Mouse (Mus musculus): ENCODE results near the gene Mmp3. TPM values are rescaled to one million over a fixed set of nuclear protein-coding genes. Genes with fewer than 3 reads are reported as not detected.

Mmp3 gene
- polyA plus RNA-seq (2012), result not detected in 2 replicates

DNA sequence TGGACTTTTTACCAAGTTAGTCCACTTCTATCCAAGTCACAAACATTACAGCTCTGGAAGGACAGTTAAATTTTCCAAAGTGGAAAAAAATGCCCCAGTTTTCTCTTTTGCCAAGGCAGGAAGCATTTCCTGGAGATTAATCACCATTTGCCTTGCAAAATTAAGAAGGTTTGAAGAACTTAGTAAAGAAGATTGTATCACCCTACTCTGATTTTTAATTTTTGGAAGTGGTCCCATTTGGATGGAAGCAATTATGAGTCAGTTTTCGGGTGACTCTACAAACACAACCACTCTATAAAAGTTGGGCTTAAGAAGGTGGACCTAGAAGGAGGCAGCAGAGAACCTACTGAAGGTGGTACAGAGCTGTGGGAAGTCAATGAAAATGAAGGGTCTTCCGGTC, at the start of gene Mmp3:
TSS of gene Mmp3 (plus strand) at position 301 of the 400 bp plus-strand sequence.
- TF ChIP-seq GATA1 (IDR thresholded peaks at IDR 0.05; ENCODE audit: low read length), result no peak

GRCm38 (mm10) chr9:7453302-7453701, 7.7 kb downstream of the Mmp3 start:
- TF ChIP-seq GATA1 (IDR thresholded peaks at IDR 0.05; ENCODE audit: low read length), result no peak

- no peak for TF ChIP-seq GATA1 (IDR thresholded peaks at IDR 0.05; ENCODE audit: low read length)
These were observed 24.6 kb downstream of the Mmp3 start for GRCm38 (mm10) chr9:7470262-7470661.

- TF ChIP-seq GATA1 (IDR thresholded peaks at IDR 0.05; ENCODE audit: low read length), result no peak
These were observed 38.2 kb downstream of the Mmp3 start for GRCm38 (mm10) chr9:7483684-7484394.

- TF ChIP-seq GATA1 (IDR thresholded peaks at IDR 0.05; ENCODE audit: low read length), result no peak
These were observed 55.5 kb downstream of the Mmp3 start for GRCm38 (mm10) chr9:7501138-7501537.

DNA sequence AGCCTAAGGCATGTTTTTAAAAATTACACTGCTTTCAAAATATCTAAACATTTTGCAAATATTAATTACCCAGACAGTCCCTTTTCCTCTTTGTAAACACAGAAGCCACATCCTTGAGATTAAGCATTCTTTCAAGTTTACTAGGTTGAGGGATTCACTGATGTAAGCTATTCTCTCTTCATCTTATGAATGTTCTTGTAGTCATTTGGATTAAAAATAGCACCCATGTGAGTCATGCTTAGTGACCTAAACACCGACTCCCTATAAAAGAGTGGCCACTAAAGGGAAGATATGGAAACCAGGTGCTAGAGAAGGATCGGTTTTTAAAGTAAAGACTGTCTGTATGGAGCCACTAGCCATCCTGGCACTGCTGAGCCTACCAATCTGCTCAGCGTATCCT, 56.4 kb downstream of the Mmp3 start, which contains the start of gene Mmp10:
TSS of gene Mmp10 (plus strand) at position 302 of the 400 bp plus-strand sequence.
- TF ChIP-seq GATA1 (IDR thresholded peaks at IDR 0.05; ENCODE audit: low read length), result no peak

Other genes with a start within 250 kb of the Mmp3 start
- gene Mmp13, start 173.3 kb upstream of the Mmp3 start, polyA plus RNA-seq (2012), result not detected in 2 replicates
- not detected in 2 replicates for gene Mmp12, start 101.4 kb upstream of the Mmp3 start, polyA plus RNA-seq (2012)
- gene Mmp1b, start 57.8 kb upstream of the Mmp3 start, polyA plus RNA-seq (2012), result not detected in 2 replicates
- not detected in 2 replicates for gene Mmp10, start 56.5 kb downstream of the Mmp3 start, polyA plus RNA-seq (2012)
- not detected in 2 replicates for gene Mmp8, start 112.6 kb downstream of the Mmp3 start, polyA plus RNA-seq (2012)
- not detected in 2 replicates for gene Mmp27, start 125.6 kb downstream of the Mmp3 start, polyA plus RNA-seq (2012)
- gene Mmp20, start 182.4 kb downstream of the Mmp3 start, polyA plus RNA-seq (2012), result not detected in 2 replicates
- not detected in 2 replicates for gene Mmp7, start 246.3 kb downstream of the Mmp3 start, polyA plus RNA-seq (2012)